Mouse (Mus musculus) embryonic facial prominence, embryonic 15.5 days (tissue): ENCODE results near the gene Col6a1. TPM values are rescaled to one million over a fixed set of nuclear protein-coding genes. Genes with fewer than 3 reads are reported as not detected.

ENCODE experiments used
- ATAC-seq: fragments of 200-750 bp; cut with Nextera tagmentation; 2 replicates; pipeline ENCODE4 v1.8.0; 2017; ENCODE audit warnings: low read depth, moderate TSS enrichment; ENCODE audit not compliant: insufficient number of reproducible peaks, low FRiP score, low TSS enrichment
- H3K27ac ChIP-seq: fragments of 300-500 bp; sonication (generic); replicated peaks from 2 replicates; pipeline ENCODE4 v1.5.1; 2015; ENCODE audit warnings: mild to moderate bottlenecking, inconsistent platforms
- H3K27me3 ChIP-seq: fragments of 300-500 bp; sonication (generic); 2 replicates; pipeline ENCODE4 v1.6.1; 2015; ENCODE audit warnings: inconsistent platforms
- H3K36me3 ChIP-seq: fragments of 300-500 bp; sonication (generic); 2 replicates; pipeline ENCODE4 v1.6.1; 2015; ENCODE audit warnings: mild to moderate bottlenecking, inconsistent platforms
- H3K4me1 ChIP-seq: fragments of 300-500 bp; sonication (generic); 2 replicates; pipeline ENCODE4 v1.6.1; 2015; ENCODE audit warnings: inconsistent platforms
- H3K4me2 ChIP-seq: fragments of 300-500 bp; sonication (generic); replicated peaks from 2 replicates; pipeline ENCODE4 v1.6.1; 2015; ENCODE audit warnings: mild to moderate bottlenecking, inconsistent platforms
- H3K4me3 ChIP-seq: fragments of 300-500 bp; sonication (generic); replicated peaks from 2 replicates; pipeline ENCODE4 v1.5.1; 2015; ENCODE audit warnings: mild to moderate bottlenecking, inconsistent platforms
- H3K9ac ChIP-seq: fragments of 300-500 bp; sonication (generic); 2 replicates; pipeline ENCODE4 v1.6.1; 2015; ENCODE audit warnings: inconsistent platforms
- H3K9me3 ChIP-seq: fragments of 300-500 bp; sonication (generic); replicated peaks from 2 replicates; pipeline ENCODE4 v1.6.1; 2016; ENCODE audit warnings: inconsistent platforms
- WGBS: fragments of 180-500 bp; shearing (Covaris S2); methylation state at CpG from one replicate; pipeline ENCODE4 v1.1.7; 2015; 5-methylcytosine and 5-hydroxymethylcytosine counted together
- polyA plus RNA-seq: library from polyadenylated mRNA; unstranded; fragments of >200 nt; fragmentation: Nextera tagmentation; extraction: Ambion mirVana; gene quantifications from 2 replicates; pipeline ENCODE4 v1.2.1, GENCODE M21; 2015

Col6a1 gene
- polyA plus RNA-seq, 1 experiment from 2014 or later, result 419 TPM

DNA sequence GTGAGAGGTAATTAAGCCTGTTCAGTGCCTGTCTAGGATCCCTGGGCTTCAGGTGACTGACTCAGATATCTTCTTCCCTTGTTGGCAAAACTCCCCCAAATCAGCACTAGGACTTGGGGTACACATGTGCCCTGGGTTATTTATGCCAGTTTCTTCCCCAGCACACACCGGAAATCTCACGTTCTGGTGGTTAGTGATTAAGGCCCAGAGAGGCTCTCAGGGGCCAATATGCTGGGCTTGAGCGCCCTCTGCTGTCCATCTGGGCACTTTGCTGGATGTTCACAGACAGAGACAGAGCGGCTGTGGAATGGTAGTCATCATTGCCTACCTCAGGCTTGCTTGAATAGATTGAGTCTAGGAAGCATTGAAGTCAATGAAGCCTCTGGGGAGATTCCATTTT lies 9.0 kb upstream of the Col6a1 start:
- H3K36me3 ChIP-seq, result no peaks in the 10 kb centered on the region
- no peak; the same call in 1 of the 2 replicates for ATAC-seq
- 2% methylated on average over 4 of the region's 4 CpGs for WGBS
- no peaks in the 10 kb centered on the region for H3K9me3 ChIP-seq
- H3K4me1 ChIP-seq, result peaks cover 50% of the 10 kb centered on the region
- no peaks in the 10 kb centered on the region for H3K27me3 ChIP-seq
- H3K4me2 ChIP-seq, result no peak overlapping the region
- H3K27ac ChIP-seq, result no peak overlapping the region
- H3K4me3 ChIP-seq, result no peak overlapping the region
- no peak overlapping the region for H3K9ac ChIP-seq

DNA sequence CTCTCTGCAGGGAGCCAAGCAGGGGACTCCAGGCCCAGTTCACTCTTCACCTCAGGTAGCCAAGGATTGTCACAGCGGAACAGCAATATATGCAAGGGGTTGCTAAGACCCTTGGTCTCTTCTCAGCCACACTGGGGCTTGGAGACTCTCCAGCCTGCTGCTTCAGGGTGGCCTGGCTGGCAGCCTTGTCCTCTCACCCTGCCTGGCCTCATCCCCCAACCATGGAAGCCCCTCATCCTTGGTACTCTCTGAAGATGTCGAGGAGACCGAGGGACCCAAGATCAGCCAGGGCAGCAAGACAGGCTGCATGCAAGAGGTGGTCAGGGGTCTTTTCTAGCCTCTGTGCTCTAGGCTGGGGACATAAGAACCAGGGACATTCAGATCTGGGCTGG lies 7.7 kb upstream of the Col6a1 start:
- Histone ChIP-seq H3K36me3 (no peaks in the 10 kb centered on the region), H3K4me2 (peak overlapping the region; percentile 42), H3K27ac (peak overlapping the region; percentile 95), H3K4me3 (peak overlapping the region; percentile 22), H3K9me3 (no peaks in the 10 kb centered on the region), H3K9ac (no peak overlapping the region), H3K4me1 (peaks cover 62% of the 10 kb centered on the region), H3K27me3 (no peaks in the 10 kb centered on the region)
- WGBS, result 34% methylated on average over 3 of the region's 3 CpGs
- ATAC-seq, result no peak

DNA sequence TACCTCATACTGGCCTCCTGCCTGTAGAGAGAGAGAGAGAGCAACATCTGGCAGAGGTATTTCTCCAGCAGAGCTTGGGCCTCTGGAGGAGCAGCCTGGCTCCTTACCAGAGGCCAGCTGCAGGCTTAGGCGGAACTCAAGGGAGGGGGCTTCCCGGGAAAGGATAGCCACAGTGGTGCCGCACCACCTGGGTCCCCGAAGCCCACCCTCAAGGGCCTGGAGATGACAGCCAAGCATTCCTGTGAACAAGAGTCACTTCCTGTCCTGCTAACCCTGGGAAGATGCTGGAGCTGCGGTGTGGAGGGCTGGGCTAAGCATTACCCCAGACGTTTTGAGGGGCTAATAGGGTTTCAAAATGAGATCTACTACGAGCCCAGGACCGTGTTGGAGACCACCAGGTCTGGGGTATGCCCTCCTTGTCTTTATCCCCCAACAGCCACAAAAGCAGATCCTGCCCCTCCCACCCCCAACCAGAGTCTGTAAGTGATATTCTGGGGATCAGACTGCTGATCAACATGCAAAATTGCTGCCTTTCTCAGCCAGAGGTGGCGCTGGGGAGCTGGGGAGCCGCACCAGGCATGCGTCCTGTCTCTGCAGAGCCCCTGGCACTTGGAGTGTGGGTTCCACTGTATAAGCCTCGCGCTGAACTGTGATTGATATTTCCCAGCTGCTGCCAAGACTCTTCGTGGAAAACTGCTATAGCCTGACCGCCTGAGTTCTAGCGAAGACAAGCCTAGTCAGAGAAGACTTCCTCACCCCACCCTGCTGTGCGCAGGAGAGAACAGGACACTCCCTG lies 7.1 kb upstream of the Col6a1 start:
- peak overlapping the region; percentile 22 for H3K4me3 ChIP-seq
- no peaks in the 10 kb centered on the region for H3K27me3 ChIP-seq
- no peak overlapping the region for H3K9ac ChIP-seq
- H3K4me2 ChIP-seq, result peak overlapping the region; percentile 42
- H3K9me3 ChIP-seq, result no peaks in the 10 kb centered on the region
- peaks cover 67% of the 10 kb centered on the region for H3K4me1 ChIP-seq
- 5% methylated on average over 17 of the region's 17 CpGs for WGBS
- H3K36me3 ChIP-seq, result no peaks in the 10 kb centered on the region
- H3K27ac ChIP-seq, result peak overlapping the region; percentile 95
- ATAC-seq, result peak; percentile 83

DNA sequence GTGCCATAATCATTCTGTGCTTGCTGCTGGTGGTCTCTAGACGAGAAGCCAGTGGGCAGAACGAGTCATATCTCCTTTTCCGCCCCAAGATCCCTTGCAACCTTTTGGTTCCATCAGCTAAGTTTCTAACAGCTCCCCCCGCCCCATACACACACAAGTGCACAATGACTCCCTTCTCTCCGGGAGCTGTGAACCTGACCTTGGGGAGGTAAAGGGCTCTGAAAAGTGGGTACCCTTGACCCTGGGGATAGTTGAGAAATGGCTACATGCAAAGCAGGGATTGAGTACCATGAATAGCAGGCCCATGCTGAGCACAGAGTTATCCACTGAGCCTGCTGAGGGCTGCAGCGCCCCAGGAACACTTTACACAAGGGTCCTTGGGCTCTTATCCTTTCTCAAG lies 6.4 kb upstream of the Col6a1 start:
- Histone ChIP-seq H3K4me2 (peak overlapping the region; percentile 42; the same call in 1 of the 2 replicates), H3K36me3 (no peaks in the 10 kb centered on the region)

GRCm38 (mm10) chr10:76731621-76732239 lies 5.8 kb upstream of the Col6a1 start:
- H3K36me3 ChIP-seq, result no peaks in the 10 kb centered on the region
- no peaks in the 10 kb centered on the region for H3K9me3 ChIP-seq
- H3K27ac ChIP-seq, result peak overlapping the region; percentile 95
- H3K27me3 ChIP-seq, result no peaks in the 10 kb centered on the region
- peaks cover 80% of the 10 kb centered on the region for H3K4me1 ChIP-seq
- no peak overlapping the region for H3K9ac ChIP-seq
- no peak overlapping the region for H3K4me3 ChIP-seq
- H3K4me2 ChIP-seq, result no peak overlapping the region
- WGBS, result 42% methylated on average over 20 of the region's 20 CpGs
- no peak for ATAC-seq

More for the DNA sequence above, 6.4 kb upstream of the Col6a1 start:
- WGBS, result 50% methylated on average over 6 of the region's 6 CpGs
- no peak overlapping the region for H3K9ac ChIP-seq
- H3K4me3 ChIP-seq, result no peak overlapping the region
- no peak for ATAC-seq
- H3K27ac ChIP-seq, result peak overlapping the region; percentile 95
- peaks cover 74% of the 10 kb centered on the region for H3K4me1 ChIP-seq
- H3K9me3 ChIP-seq, result no peaks in the 10 kb centered on the region
- no peaks in the 10 kb centered on the region for H3K27me3 ChIP-seq

DNA sequence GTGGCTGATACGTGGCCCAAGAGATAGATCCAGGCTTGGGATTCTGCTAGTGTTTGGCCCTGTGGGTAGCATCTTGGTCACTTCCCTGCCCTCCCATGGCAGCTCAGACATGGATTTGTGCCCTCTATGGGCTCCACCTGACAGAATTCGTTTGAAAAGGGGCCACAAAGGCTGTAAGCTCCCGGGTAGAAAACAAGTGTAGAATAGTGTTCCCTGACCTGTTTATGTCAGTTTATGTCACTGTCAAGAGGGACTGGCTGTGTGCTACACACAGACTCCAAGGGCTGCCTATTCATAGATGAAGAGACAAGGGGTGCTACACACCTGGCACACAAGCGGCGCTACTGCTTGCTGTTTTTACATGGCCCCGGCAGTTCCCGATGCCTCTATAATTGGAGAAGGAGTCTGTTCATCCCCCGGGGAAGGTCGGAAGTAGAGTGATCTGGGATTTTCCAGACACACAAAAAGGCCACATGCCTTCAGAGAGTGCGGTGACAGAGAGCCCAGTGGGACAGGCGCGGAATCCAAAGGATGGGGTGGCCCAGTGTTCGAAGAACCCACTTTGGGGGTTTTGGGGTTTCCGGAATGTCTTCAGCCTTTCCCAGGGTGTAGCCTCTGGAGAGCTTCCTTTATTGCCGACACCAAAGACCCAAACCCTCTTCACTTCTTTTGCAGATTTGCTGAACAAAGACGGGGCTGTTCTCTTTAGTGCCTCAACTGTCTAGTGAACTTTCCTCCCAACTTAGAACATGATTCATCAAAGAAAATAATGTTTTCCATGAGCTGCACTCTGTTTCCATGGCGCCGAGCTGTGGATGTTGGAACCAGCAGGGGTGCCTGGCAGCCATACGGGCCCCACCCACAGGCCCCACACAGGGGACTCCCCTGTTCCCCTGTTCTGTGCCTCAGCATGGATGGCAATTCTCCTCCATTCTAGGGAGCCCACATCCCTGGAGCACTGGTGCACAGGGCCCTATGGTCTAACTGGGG lies 4.0 kb upstream of the Col6a1 start:
- H3K27ac ChIP-seq, result peak overlapping the region; percentile 95
- 60% methylated on average over 19 of the region's 19 CpGs for WGBS
- peaks cover 84% of the 10 kb centered on the region for H3K4me1 ChIP-seq
- H3K9me3 ChIP-seq, result no peaks in the 10 kb centered on the region
- no peak overlapping the region for H3K4me2 ChIP-seq
- ATAC-seq, result no peak
- H3K36me3 ChIP-seq, result no peaks in the 10 kb centered on the region
- no peak overlapping the region for H3K4me3 ChIP-seq
- no peaks in the 10 kb centered on the region for H3K27me3 ChIP-seq
- no peak overlapping the region for H3K9ac ChIP-seq

- Histone ChIP-seq H3K9me3 (no peaks in the 10 kb centered on the region), H3K4me2 (0 out of 2 replicates have a peak overlapping the region, but pooled peaks have one; percentile 10), H3K27me3 (no peaks in the 10 kb centered on the region), H3K27ac (0 out of 2 replicates have a peak overlapping the region, but pooled peaks have one; percentile 45), H3K4me3 (no peak overlapping the region), H3K4me1 (peaks cover 82% of the 10 kb centered on the region), H3K36me3 (no peaks in the 10 kb centered on the region), H3K9ac (no peak overlapping the region)
- WGBS, result 19% methylated on average over 11 of the region's 11 CpGs
- ATAC-seq, result no peak
Measured at GRCm38 (mm10) chr10:76728369-76728768, 2.4 kb upstream of the Col6a1 start.

GRCm38 (mm10) chr10:76727301-76727700 lies 1.3 kb upstream of the Col6a1 start:
- no peak overlapping the region for H3K4me2 ChIP-seq
- no peak for ATAC-seq
- peaks cover 7% of the 10 kb centered on the region for H3K36me3 ChIP-seq
- WGBS, result 87% methylated on average over 7 of the region's 7 CpGs
- H3K27me3 ChIP-seq, result no peaks in the 10 kb centered on the region
- H3K9ac ChIP-seq, result no peak overlapping the region
- no peak overlapping the region for H3K4me3 ChIP-seq
- no peaks in the 10 kb centered on the region for H3K9me3 ChIP-seq
- H3K4me1 ChIP-seq, result peaks cover 73% of the 10 kb centered on the region
- peak overlapping the region; percentile 85 for H3K27ac ChIP-seq

- no peak for ATAC-seq
- WGBS, result 86% methylated on average over 4 of the region's 4 CpGs
- Histone ChIP-seq H3K4me1 (peaks cover 69% of the 10 kb centered on the region), H3K9ac (no peak overlapping the region), H3K9me3 (no peaks in the 10 kb centered on the region), H3K27ac (peak overlapping the region; percentile 85), H3K4me3 (no peak overlapping the region), H3K36me3 (peaks cover 11% of the 10 kb centered on the region), H3K4me2 (no peak overlapping the region), H3K27me3 (no peaks in the 10 kb centered on the region)
Measured at GRCm38 (mm10) chr10:76726866-76727265, 898 bp upstream of the Col6a1 start.

GRCm38 (mm10) chr10:76725097-76725496 lies 871 bp downstream of the Col6a1 start:
- Histone ChIP-seq H3K9ac (peak overlapping the region; percentile 57), H3K27ac (peak overlapping the region; percentile 85), H3K27me3 (no peaks in the 10 kb centered on the region), H3K9me3 (no peaks in the 10 kb centered on the region), H3K36me3 (peaks cover 29% of the 10 kb centered on the region), H3K4me2 (peak overlapping the region; percentile 77), H3K4me1 (peaks cover 51% of the 10 kb centered on the region), H3K4me3 (peak overlapping the region; percentile 54)
- ATAC-seq, result no peak
- WGBS, result 58% methylated on average over 2 of the region's 2 CpGs
